Mouse (Mus musculus) bone marrow macrophage, adult 2 months (primary cell): ENCODE data around the gene Ddr1.

Source experiments
- CTCF ChIP-seq: IDR thresholded peaks from 2 replicates; pipeline ENCODE4 v1.5.1; 2012; ENCODE audit warnings: low read depth, mild to moderate bottlenecking, low read length, moderate library complexity
- POLR2A ChIP-seq: IDR thresholded peaks from 2 replicates; pipeline ENCODE4 v1.6.1; 2012; ENCODE audit warnings: mild to moderate bottlenecking, low read depth, low read length, borderline replicate concordance

DNA sequence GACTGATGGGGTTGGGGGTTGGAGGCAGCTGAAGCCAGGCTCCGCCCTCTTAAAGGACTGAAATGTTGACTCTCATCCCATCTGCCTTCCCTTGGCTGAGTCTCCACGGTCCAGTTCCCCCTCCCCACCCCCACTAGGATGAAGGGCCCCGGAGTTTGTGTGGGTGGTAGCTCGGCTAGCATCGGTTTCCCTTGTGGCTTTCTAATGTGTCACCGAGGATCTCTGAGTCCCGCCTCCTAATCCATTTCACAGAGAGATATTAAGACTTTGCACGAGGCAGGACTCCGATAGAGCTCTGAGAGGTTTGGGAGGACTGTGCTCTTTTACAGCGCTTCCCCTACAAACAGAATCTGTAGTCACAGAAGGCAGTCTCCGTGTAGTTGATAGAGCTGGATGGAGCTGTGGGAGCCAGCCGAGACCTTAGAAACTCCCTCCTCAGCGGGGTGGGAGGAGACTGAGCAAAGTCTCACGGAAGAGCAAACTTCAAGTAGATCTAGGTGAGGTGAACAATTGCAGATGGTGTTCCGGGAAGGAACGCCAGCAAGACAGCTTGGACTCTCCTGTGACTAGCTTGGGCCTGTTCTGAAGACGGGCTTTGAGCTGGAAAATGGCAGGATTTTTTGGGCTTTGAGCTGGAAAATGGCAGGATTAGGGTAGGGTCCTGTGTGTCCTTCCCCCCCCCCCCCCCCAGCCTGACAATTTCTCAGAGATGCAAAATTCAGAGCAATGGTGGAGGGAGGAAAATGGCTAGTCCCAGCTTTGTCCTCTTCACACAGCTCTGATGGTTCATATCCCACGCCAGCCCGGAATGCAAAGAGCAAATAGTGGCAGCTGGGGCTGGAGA, at the start of gene Ddr1:
- TF ChIP-seq CTCF (no peak), POLR2A (no peak)
